Mouse (Mus musculus): ENCODE results near the gene Spata22.
A peak's percentile ranks its signal among the peaks of the same experiment; 100 is the strongest.
"Not testable (repeated sequence)": the region's sequence is repeated elsewhere in the genome, so short reads cannot be mapped to it uniquely, and the experiment has no call there.

Gene Spata22

DNA sequence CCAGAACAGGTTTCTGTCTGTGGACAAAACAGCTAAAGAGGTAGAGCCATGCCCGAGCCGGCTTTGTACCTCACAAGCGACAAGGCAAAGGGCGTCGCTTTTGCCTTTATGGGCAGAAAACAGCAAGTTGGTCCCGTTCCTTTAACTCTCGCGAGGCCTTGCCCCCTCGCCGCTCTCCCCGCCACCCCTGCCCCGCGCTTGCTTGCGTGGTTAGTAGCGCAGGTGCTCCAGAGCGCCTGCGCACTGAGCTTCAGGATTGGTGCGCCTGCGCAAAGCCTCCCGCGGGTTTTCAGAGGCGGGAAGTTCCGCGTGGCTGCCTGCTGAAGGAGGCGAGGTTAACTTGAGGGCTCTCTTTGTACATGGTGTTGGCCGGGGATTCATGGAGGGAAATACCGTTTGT lies at the start of gene Spata22, which contains the start of the genes Aspa and Gm49340:
TSS of gene Spata22 (plus strand) at position 300 of the 400 bp plus-strand sequence.
TSS of gene Aspa (minus strand) at position 155 of the 400 bp plus-strand sequence.
TSS of gene Gm49340 (plus strand) at position 300 of the 400 bp plus-strand sequence.
- no peak for DNase-seq (ENCODE audit: low spot score in 2 of 2)

GRCm38 (mm10) chr11:73280710-73281109 lies 48.8 kb upstream of the Spata22 start:
- DNase-seq (ENCODE audit: low spot score in 2 of 2) = no peak

- DNase-seq (ENCODE audit: low spot score in 2 of 2) = peak in 1 of 2 experiments; percentile 40
Observed at GRCm38 (mm10) chr11:73281528-73282027, 48.0 kb upstream of the Spata22 start.

DNA sequence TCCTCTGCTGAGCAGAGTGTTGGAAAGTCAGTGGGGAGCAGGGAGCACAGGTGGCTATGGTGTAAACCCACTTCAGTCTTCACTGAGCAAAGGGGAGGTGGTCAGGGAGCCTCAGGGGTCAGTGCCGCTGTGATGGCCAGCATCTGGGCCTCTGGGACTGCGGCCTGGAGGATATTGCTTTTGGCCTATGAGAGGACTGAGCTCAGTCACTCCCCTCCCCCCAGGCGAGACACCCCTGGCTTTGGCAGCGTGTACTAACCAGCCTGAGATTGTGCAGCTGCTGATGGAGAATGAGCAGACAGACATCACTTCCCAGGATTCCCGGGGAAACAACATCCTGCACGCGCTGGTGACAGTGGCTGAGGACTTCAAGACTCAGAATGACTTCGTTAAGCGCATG lies 46.2 kb upstream of the Spata22 start:
- DNase-seq (ENCODE audit: low spot score in 2 of 2) = no peak

DNA sequence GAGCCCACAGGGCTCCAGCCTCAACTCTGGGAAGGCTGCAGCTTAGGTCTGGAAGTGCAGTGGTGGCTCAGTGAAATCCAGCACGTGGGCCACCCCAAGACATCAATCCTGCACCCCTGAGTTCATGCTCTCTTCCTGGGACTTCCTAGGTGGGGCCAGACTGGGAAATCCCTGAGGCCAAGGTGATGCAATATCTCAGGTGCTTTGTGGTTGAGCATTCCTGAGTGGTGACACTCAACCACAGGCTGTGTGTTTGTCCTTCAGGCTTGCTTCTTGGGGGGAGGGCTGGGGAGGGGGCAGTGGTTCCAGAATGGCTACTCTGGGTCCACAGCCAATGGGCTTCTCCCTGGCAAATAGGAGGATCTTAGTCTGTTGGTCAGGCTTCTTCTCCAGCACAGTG lies 45.6 kb upstream of the Spata22 start:
- DNase-seq (ENCODE audit: low spot score in 2 of 2) = peak in 1 of 2 experiments; percentile 56

DNA sequence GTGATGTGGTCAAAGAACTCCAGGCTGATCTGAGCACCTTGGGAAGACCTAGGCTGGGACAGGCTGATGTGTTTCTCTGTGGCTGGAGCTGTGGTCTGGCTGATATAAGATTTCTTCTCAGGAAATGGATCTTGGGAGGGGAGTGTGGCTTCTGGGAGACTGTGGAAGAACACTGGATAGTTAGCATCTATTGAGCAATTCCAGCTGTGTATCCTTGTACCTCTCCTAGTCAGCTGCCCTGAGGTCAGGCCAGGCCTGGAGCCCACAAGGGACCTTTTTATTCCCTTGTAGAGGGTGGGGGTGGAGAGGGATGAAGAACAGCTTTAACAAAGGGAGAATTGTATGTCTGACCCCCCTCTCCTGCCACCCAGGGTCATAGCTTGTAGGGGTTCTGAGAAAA lies 45.2 kb upstream of the Spata22 start:
- DNase-seq (ENCODE audit: low spot score in 2 of 2) = peak in 1 of 2 experiments; percentile 48

DNA sequence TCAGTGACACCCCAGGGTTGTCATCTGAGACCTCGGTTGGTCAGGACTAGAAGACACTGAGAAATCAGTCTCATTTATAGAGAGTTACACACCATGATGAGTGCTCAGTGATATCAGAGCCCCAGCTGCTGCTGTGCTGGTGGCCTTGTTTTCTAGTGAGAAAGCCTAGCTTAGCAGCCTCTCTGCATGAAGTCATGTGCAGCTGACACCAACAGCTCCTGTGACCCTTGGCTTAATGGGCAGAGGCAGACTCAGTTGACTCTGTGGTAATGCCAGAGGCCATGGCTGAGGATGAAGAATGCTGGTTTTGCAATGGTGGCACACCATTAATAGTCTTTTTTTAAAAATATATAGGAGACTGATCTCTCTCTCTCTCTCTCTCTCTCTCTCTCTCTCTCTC lies 39.9 kb upstream of the Spata22 start:
- DNase-seq (ENCODE audit: low spot score in 2 of 2) = no peak

- DNase-seq (ENCODE audit: low spot score in 2 of 2) = no peak
Observed at GRCm38 (mm10) chr11:73303123-73303522, 26.4 kb upstream of the Spata22 start.

DNA sequence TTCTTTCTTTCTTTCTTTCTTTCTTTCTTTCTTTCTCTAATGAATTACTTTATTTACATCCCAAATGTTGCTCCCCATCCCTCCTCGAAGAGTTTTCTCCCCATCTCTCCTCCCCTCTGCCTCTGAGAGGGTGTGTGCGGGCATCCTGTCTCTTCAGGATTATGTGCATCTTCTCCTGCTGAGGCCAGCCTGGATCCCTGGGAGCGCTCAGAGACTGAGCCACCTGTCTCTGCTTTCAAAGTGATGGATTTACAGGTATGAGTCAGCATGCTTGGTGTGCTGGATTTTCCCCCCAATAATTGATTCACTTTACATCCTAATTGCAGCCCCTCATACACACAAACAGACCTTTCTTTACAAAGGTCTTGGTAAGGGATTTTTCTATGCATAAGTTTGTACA lies 13.6 kb upstream of the Spata22 start:
- DNase-seq (ENCODE audit: low spot score in 2 of 2) = no peak

GRCm38 (mm10) chr11:73318581-73318980 lies 11.0 kb upstream of the Spata22 start:
- not testable (repeated sequence) for DNase-seq (ENCODE audit: low spot score in 2 of 2)

DNA sequence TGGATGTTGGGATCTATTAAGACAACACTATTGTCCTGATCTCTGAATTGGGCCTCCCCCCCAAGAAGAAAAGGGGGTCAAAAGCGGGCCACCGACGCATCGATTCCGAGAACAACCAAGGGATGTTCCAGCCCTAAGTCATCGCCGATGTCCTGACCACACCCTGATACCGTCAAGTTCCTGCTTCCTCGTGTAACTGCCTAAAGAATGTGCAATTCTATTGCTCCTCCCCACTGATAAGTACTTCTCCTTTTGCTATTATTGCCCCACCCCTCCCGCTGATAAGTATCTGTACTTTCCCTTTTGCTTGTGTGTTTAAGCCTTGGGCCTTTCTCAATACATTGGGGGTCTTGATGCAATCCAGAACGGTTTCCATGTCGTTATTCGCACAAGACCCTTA lies 8.5 kb upstream of the Spata22 start:
- DNase-seq (ENCODE audit: low spot score in 2 of 2) = not testable (repeated sequence)

DNA sequence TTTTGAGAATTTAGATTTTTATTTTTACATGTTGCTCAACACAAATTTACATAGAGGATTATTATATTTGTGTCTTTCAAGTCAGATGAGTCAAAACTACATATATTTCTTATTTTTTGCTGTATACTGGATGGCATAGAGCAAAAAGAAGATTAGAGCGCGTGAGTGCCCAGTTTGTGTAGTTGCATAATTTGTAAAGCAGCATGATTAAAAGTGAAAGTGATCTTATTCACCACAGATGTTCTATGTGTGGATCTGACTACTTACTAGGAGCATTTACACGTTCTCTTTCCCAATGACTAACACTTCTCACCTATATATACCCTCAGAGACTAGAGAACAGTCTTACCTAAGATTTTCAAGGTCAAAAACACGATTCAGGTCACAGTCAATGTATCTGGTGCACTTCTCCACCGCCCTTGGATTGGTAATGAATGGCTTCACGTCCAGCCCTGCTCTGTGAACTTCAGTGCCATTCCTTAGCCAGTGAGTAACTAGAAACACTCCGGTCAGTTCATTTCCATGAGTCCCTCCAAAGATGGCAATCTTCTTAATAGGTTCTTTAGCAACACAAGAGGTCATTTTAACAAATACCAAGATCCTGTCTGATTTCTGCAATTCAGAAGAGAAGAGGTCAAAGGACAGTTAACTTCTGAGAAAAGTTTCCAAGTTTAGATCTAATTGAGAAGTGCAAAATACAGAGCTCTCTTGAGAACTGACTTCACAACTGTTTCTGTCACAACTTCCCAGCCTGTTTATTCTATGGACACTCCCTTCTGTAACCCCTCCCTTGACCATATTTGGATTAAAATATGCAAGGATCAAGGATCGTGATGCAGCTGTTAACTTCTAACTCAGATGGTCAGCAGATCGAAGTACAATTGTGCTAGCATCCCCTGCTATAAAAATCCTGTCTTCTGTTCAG lies 5.4 kb upstream of the Spata22 start:
- no peak for DNase-seq (ENCODE audit: low spot score in 2 of 2)

GRCm38 (mm10) chr11:73326485-73326886 lies 3.1 kb upstream of the Spata22 start:
- DNase-seq (ENCODE audit: low spot score in 2 of 2) = no peak

DNA sequence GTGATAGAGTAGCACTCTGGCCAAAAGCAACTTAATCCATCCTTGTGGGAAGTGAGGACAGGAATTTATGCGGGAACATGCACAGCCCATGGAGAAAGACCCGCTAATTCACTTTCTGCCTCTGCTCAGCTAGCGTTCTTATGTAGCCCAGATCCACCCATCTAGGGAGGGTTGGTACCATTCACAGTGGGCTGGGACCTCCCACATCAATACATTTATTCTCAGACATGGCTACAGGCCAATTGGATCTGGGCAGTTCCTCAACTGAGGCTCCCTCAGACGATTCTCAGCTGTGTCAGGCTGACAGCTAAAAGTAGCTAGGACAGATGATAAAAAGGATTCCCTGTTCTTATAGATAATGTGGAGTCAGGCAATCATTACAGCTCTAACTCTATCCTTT lies 2.2 kb upstream of the Spata22 start:
- peak in 1 of 2 experiments; percentile 17 for DNase-seq (ENCODE audit: low spot score in 2 of 2)

DNA sequence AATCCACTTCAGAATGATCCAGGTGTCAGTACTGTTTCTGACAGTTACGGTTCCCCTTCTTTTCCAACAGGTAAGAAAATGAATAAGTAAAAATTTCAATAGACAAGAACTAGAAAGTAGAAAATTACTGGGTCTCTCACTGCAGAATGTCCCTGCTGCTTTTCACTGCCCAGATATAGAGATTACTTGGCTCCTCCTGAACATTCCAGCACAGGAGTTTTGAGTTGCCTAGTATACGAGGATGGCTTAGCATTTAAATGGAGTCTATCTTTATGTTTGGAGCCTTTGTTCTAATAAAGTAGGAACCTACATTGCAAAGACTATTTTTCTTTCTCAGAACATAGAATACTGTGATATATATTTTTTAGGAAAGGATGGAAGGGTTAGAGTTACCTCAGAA lies 3.8 kb downstream of the Spata22 start:
- no peak for DNase-seq (ENCODE audit: low spot score in 2 of 2)

- no peak for DNase-seq (ENCODE audit: low spot score in 2 of 2)
Observed at GRCm38 (mm10) chr11:73336919-73337318, 7.4 kb downstream of the Spata22 start.

- no peak for DNase-seq (ENCODE audit: low spot score in 2 of 2)
Observed at GRCm38 (mm10) chr11:73350483-73350882, 20.9 kb downstream of the Spata22 start, which contains the start of gene Olfr20. Gene Olfr20, plus strand, starts transcription at chr11:73350783.

- no peak for DNase-seq (ENCODE audit: low spot score in 2 of 2)
Observed at GRCm38 (mm10) chr11:73370946-73371345, 41.4 kb downstream of the Spata22 start, which contains the start of gene Olfr376. Gene Olfr376, plus strand, starts transcription at chr11:73371246.

GRCm38 (mm10) chr11:73395374-73395773 lies 65.8 kb downstream of the Spata22 start:
- no peak for DNase-seq (ENCODE audit: low spot score in 2 of 2)
